In genomic region chr19:45655870-45656269, GRCm38 (mm10) we compare ENCODE assay signal across 16 mouse cellular contexts. TPM values are rescaled to one million over a fixed set of nuclear protein-coding genes. Genes with fewer than 3 reads are reported as not detected.
DNase-seq lines count a peak whose midpoint lies in the region; ATAC-seq lines count a peak whose summit lies in the region.
"Had no signal": no experiment of that assay in that cellular context is flagged by ENCODE, and none has a peak within 500 bp of the region (broad histone marks: within the 10 kb centered on the region; RNA-seq: fewer than 3 reads in every experiment).

No protein-coding gene starts in this region.

- H3K27ac ChIP-seq in heart, embryonic 13.5 days (replicated peaks) = no peak overlapping the region
- no peak overlapping the region; the same call in 1 of the 2 replicates for H3K27ac ChIP-seq in midbrain, embryonic 13.5 days
- no peak overlapping the region; the same call in 1 of the 2 replicates for H3K27ac ChIP-seq in midbrain, embryonic 11.5 days (ENCODE audit: low read depth, low read length)
- H3K27ac ChIP-seq in limb, embryonic 12.5 days = no peak overlapping the region
- H3K27ac ChIP-seq: forebrain, embryonic 13.5 days had no signal

- peaks cover 2% of the 10 kb centered on the region; the same call in 1 of the 2 replicates for H3K36me3 ChIP-seq in heart, embryonic 13.5 days
- H3K36me3 ChIP-seq in midbrain, embryonic 13.5 days = no peaks in the 10 kb centered on the region
- no peaks in the 10 kb centered on the region for H3K36me3 ChIP-seq in midbrain, embryonic 11.5 days (ENCODE audit: control insufficient read depth, insufficient read depth, low read length)
- H3K36me3 ChIP-seq in limb, embryonic 12.5 days = no peaks in the 10 kb centered on the region

- H3K27me3 ChIP-seq in heart, embryonic 13.5 days (replicated peaks) = no peaks in the 10 kb centered on the region
- H3K27me3 ChIP-seq in midbrain, embryonic 13.5 days = no peaks in the 10 kb centered on the region
- H3K27me3 ChIP-seq in midbrain, embryonic 11.5 days (ENCODE audit: control insufficient read depth, insufficient read depth, low read length) = no peaks in the 10 kb centered on the region
- H3K27me3 ChIP-seq in limb, embryonic 12.5 days = no peaks in the 10 kb centered on the region

- peaks cover 68% of the 10 kb centered on the region for H3K4me1 ChIP-seq in heart, embryonic 13.5 days
- H3K4me1 ChIP-seq in midbrain, embryonic 13.5 days (replicated peaks) = peaks cover 36% of the 10 kb centered on the region
- peaks cover 3% of the 10 kb centered on the region; the same call in 1 of the 2 replicates for H3K4me1 ChIP-seq in midbrain, embryonic 11.5 days (ENCODE audit: control insufficient read depth, insufficient read depth, low read length)
- H3K4me1 ChIP-seq in limb, embryonic 12.5 days (replicated peaks) = peaks cover 64% of the 10 kb centered on the region

- 69% methylated on average over 8 of the region's 8 CpGs for WGBS in heart, embryonic 13.5 days
- WGBS in midbrain, embryonic 13.5 days = 57% methylated on average over 8 of the region's 8 CpGs
- WGBS in midbrain, embryonic 11.5 days = 67% methylated on average over 8 of the region's 8 CpGs
- WGBS in limb, embryonic 12.5 days = 63% methylated on average over 8 of the region's 8 CpGs

- DNase-seq in heart, adult 9 months (ENCODE audit: low spot score in 2 of 2) = no peak
- no peak for DNase-seq in midbrain, embryonic 11.5 days (ENCODE audit: low spot score, missing footprints)
- no peak for DNase-seq in adipocyte (ENCODE audit: low spot score)
- no peak for DNase-seq in spleen, adult 12 weeks (ENCODE audit: low spot score)
- DNase-seq: adrenal gland, postnatal 14 days; B cell, adult 2 months; cerebellum, adult 9-11 months; heart, postnatal 36 days; kidney, postnatal 14 days; layer of hippocampus, adult 9-11 months; thymus, postnatal 4 days had no signal

- 0 out of 2 replicates have a peak overlapping the region, but pooled peaks have one; percentile 6 for H3K9ac ChIP-seq in heart, embryonic 13.5 days
- peak overlapping the region; percentile 32; the same call in 1 of the 2 replicates for H3K9ac ChIP-seq in midbrain, embryonic 13.5 days (replicated peaks)
- H3K9ac ChIP-seq in midbrain, embryonic 11.5 days (ENCODE audit: low read length) = no peak overlapping the region
- 0 out of 2 replicates have a peak overlapping the region, but pooled peaks have one; percentile 23 for H3K9ac ChIP-seq in limb, embryonic 12.5 days (replicated peaks)
- H3K9ac ChIP-seq: forebrain, embryonic 13.5 days had no signal

- no peak overlapping the region for H3K4me2 ChIP-seq in heart, embryonic 13.5 days
- peak overlapping the region; percentile 34 for H3K4me2 ChIP-seq in midbrain, embryonic 13.5 days (replicated peaks)
- H3K4me2 ChIP-seq in midbrain, embryonic 11.5 days = no peak overlapping the region
- no peak overlapping the region for H3K4me2 ChIP-seq in limb, embryonic 12.5 days
- H3K4me2 ChIP-seq: forebrain, embryonic 13.5 days had no signal

- ATAC-seq in heart, embryonic 13.5 days (ENCODE audit: extremely low read depth, insufficient number of reproducible peaks, low FRiP score, low TSS enrichment) = no peak
- 0 out of 2 replicates have a peak, but pooled peaks have one; percentile 57 for ATAC-seq in midbrain, embryonic 13.5 days
- no peak for ATAC-seq in midbrain, embryonic 11.5 days (ENCODE audit: low FRiP score)
- ATAC-seq in limb, embryonic 12.5 days (ENCODE audit: insufficient number of reproducible peaks, insufficient read depth, low FRiP score, low TSS enrichment, low read depth) = no peak
- ATAC-seq: forebrain, embryonic 13.5 days; intestine, postnatal 0 days had no signal

- H3K9me3 ChIP-seq in heart, embryonic 13.5 days = no peaks in the 10 kb centered on the region
- no peaks in the 10 kb centered on the region for H3K9me3 ChIP-seq in midbrain, embryonic 13.5 days
- H3K9me3 ChIP-seq in midbrain, embryonic 11.5 days (ENCODE audit: control insufficient read depth, low read length) = no peaks in the 10 kb centered on the region
- H3K9me3 ChIP-seq in limb, embryonic 12.5 days = no peaks in the 10 kb centered on the region
- H3K9me3 ChIP-seq: forebrain, embryonic 13.5 days had no signal

- H3K4me3 ChIP-seq in heart, embryonic 13.5 days = no peak overlapping the region
- H3K4me3 ChIP-seq in midbrain, embryonic 13.5 days (replicated peaks) = 0 out of 2 replicates have a peak overlapping the region, but pooled peaks have one; percentile 2
- H3K4me3 ChIP-seq in midbrain, embryonic 11.5 days (ENCODE audit: low read depth, low read length) = no peak overlapping the region
- no peak overlapping the region for H3K4me3 ChIP-seq in limb, embryonic 12.5 days (replicated peaks)
- H3K4me3 ChIP-seq: forebrain, embryonic 13.5 days had no signal

RNA-seq across cellular contexts. Expression of gene Fbxw4, which starts 4.2 kb away (rescaled TPM):
- polyA plus RNA-seq in heart, embryonic 13.5 days (2015; fragmentation: Nextera tagmentation; extraction: Ambion mirVana) = 3.3 and 3.8 TPM in 2 replicates
- 3.8 and 5.5 TPM in 2 replicates for polyA plus RNA-seq in midbrain, embryonic 13.5 days (2015; fragmentation: Nextera tagmentation; extraction: Ambion mirVana)
- 2.4 and 3.2 TPM in 2 replicates for polyA plus RNA-seq in midbrain, embryonic 11.5 days (2014; fragmentation: Nextera tagmentation; extraction: Ambion mirVana)
- 6.8 and 7.2 TPM in 2 replicates for polyA plus RNA-seq in limb, embryonic 12.5 days (2016; fragmentation: Nextera tagmentation; extraction: Ambion mirVana)
